Mouse (Mus musculus) small intestine, adult 2 months (tissue): ENCODE data around the gene Necab3.

Source experiments
- CTCF ChIP-seq: fragments of 200-500 bp; IDR thresholded peaks from 2 replicates; pipeline ENCODE4 v1.5.1; 2012; ENCODE audit warnings: low read depth, mild to moderate bottlenecking, control low read depth, inconsistent platforms, low read length, moderate library complexity, mixed read lengths; ENCODE audit not compliant: insufficient replicate concordance, insufficient read length; ENCODE audit errors: extremely low read depth
- POLR2A ChIP-seq: fragments of 200-500 bp; IDR thresholded peaks from 2 replicates; pipeline ENCODE4 v1.6.1; 2012; ENCODE audit warnings: low read depth, mild to moderate bottlenecking, control low read depth, inconsistent platforms, low read length, moderate library complexity

- no peak for TF ChIP-seq CTCF
- no peak for TF ChIP-seq POLR2A
These were observed 5.0 kb upstream of the Necab3 start for GRCm38 (mm10) chr2:154563612-154564170.
